Mouse (Mus musculus) C2C12 (cell line): ENCODE measurements around the gene Tomm40l. TPM values are rescaled to one million over a fixed set of nuclear protein-coding genes. Genes with fewer than 3 reads are reported as not detected.
A peak's percentile ranks its signal among the peaks of the same experiment; 100 is the strongest.

Experiments
- H3K27me3 ChIP-seq: one replicate; pipeline ENCODE4 v1.6.1; 2011; ENCODE audit not compliant: control insufficient read depth, insufficient read depth, insufficient read length
- H3K36me3 ChIP-seq: one replicate; pipeline ENCODE4 v1.6.1; 2011; ENCODE audit not compliant: control insufficient read depth, insufficient read depth
- H3K4me3 ChIP-seq: one replicate; pipeline ENCODE4 v1.5.1; 2011; ENCODE audit warnings: mild to moderate bottlenecking, control low read depth; ENCODE audit not compliant: poor library complexity, insufficient read depth, severe bottlenecking
- H3K79me2 ChIP-seq: one replicate; pipeline ENCODE4 v1.6.1; 2011; ENCODE audit not compliant: control insufficient read depth, insufficient read depth
- H3K79me3 ChIP-seq: one replicate; pipeline ENCODE4 v1.6.1; 2011; ENCODE audit warnings: low read depth, control low read depth
- H3ac ChIP-seq: one replicate; pipeline ENCODE3; 2011; ENCODE audit warnings: low read depth; ENCODE audit not compliant: control insufficient read depth, insufficient read length
- CEBPB ChIP-seq: IDR thresholded peaks from one replicate; pipeline ENCODE4 v1.6.1; 2011; ENCODE audit warnings: low read depth, mild to moderate bottlenecking, control low read depth, moderate library complexity
- CTCF ChIP-seq: IDR thresholded peaks from one replicate; pipeline ENCODE4 v1.5.1; 2011; ENCODE audit not compliant: control insufficient read depth, insufficient read depth, insufficient read length
- FOSL1 ChIP-seq: IDR thresholded peaks from one replicate; pipeline ENCODE4 v1.8.0; 2011; ENCODE audit warnings: mild to moderate bottlenecking, low read length; ENCODE audit not compliant: poor library complexity, insufficient read depth, severe bottlenecking
- MAX ChIP-seq: IDR thresholded peaks from one replicate; pipeline ENCODE4 v1.6.1; 2011; ENCODE audit warnings: mild to moderate bottlenecking, control low read depth
- MYOD1 ChIP-seq: IDR thresholded peaks from one replicate; pipeline ENCODE4 v1.6.1; 2011; ENCODE audit warnings: low read depth; ENCODE audit not compliant: control insufficient read depth, insufficient read length
- MYOG ChIP-seq: IDR thresholded peaks from one replicate; pipeline ENCODE4 v1.6.1; 2011; ENCODE audit not compliant: control insufficient read depth, insufficient read length; ENCODE audit errors: extremely low read depth
- USF1 ChIP-seq: IDR thresholded peaks from one replicate; pipeline ENCODE4 v1.6.1; 2011; ENCODE audit warnings: low read depth, mild to moderate bottlenecking, control low read depth, moderate library complexity
- polyA plus RNA-seq: library from polyadenylated mRNA; unstranded; fragments of >200 nt; fragmentation: generic; extraction: Trizol; gene quantifications from one replicate; pipeline ENCODE4 v1.2.1, GENCODE M21; 2012; ENCODE audit warnings: missing spikeins

The Tomm40l gene
- polyA plus RNA-seq, 1 experiment, result 58.7 TPM

DNA sequence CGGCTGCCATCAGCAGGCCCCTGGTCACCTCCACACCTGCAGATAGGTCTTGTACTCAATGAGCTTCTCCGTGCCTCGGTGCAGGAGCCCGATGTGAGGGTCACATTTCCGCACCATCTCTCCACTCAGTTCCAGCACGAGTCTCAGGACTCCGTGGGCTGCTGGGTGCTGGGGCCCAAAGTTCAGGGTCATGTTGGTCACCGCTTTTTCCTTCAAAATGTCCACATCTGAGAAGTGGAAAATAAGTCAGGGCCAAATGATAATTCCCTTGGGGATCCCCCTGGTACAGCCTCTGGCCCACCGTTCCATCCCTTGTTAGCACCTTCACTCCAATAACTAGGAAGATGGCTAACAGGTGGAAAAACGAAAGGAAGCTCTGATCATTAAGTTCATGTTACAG, 18.6 kb upstream of the Tomm40l start:
- no peak overlapping the region for H3K4me3 ChIP-seq
- no peaks in the 10 kb centered on the region for H3K27me3 ChIP-seq
- TF ChIP-seq FOSL1 (no peak), MYOD1 (no peak), MAX (no peak), USF1 (no peak), CEBPB (no peak), CTCF (no peak), MYOG (no peak)
- H3K79me2 ChIP-seq, result peaks cover 26% of the 10 kb centered on the region
- H3K36me3 ChIP-seq, result peaks cover 37% of the 10 kb centered on the region
- peaks cover 11% of the 10 kb centered on the region for H3K79me3 ChIP-seq
- no peak overlapping the region for H3ac ChIP-seq

GRCm38 (mm10) chr1:171239992-171240744, 17.9 kb upstream of the Tomm40l start:
- TF ChIP-seq CEBPB (no peak), MYOD1 (no peak), MAX (no peak), CTCF (no peak), USF1 (no peak), MYOG (no peak), FOSL1 (no peak)
- H3K27me3 ChIP-seq, result no peaks in the 10 kb centered on the region
- peaks cover 5% of the 10 kb centered on the region for H3K79me3 ChIP-seq
- no peak overlapping the region for H3ac ChIP-seq
- H3K36me3 ChIP-seq, result peaks cover 44% of the 10 kb centered on the region
- H3K4me3 ChIP-seq, result no peak overlapping the region
- peaks cover 18% of the 10 kb centered on the region for H3K79me2 ChIP-seq

GRCm38 (mm10) chr1:171238463-171238862, 16.1 kb upstream of the Tomm40l start:
- TF ChIP-seq CTCF, result peak; percentile 74
- TF ChIP-seq FOSL1, result no peak
- no peak for TF ChIP-seq USF1
- Histone ChIP-seq H3K79me2 (peaks cover 6% of the 10 kb centered on the region), H3K27me3 (no peaks in the 10 kb centered on the region), H3K4me3 (no peak overlapping the region), H3ac (no peak overlapping the region), H3K36me3 (peaks cover 53% of the 10 kb centered on the region), H3K79me3 (peaks cover under 1% of the 10 kb centered on the region)

DNA sequence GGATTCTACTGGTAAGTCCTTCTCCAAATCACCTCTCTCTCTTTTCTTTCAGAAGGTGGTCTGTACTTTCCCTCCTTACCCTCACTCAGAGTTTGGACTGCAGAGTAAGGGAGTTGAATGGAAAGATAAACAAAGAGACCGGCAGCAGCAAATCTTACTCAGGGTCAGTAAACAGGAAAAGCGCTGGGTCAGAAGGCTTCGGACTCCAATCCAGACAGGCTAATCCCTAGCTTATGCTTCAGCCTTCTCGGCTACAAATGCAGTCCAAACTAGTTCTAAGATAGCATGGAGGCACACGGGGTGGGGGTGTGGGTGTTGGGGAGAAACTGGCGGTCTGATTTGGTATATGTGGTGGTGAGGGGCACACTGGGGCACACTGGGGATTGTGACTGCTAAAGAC, 15.1 kb upstream of the Tomm40l start:
- Histone ChIP-seq H3K27me3 (no peaks in the 10 kb centered on the region), H3K79me3 (no peaks in the 10 kb centered on the region), H3K4me3 (no peak overlapping the region), H3ac (no peak overlapping the region), H3K36me3 (peaks cover 49% of the 10 kb centered on the region), H3K79me2 (no peaks in the 10 kb centered on the region)
- TF ChIP-seq MYOD1, result no peak
- no peak for TF ChIP-seq CTCF
- TF ChIP-seq CEBPB, result no peak
- TF ChIP-seq MYOG, result no peak
- no peak for TF ChIP-seq MAX
- TF ChIP-seq FOSL1, result no peak
- TF ChIP-seq USF1, result no peak

DNA sequence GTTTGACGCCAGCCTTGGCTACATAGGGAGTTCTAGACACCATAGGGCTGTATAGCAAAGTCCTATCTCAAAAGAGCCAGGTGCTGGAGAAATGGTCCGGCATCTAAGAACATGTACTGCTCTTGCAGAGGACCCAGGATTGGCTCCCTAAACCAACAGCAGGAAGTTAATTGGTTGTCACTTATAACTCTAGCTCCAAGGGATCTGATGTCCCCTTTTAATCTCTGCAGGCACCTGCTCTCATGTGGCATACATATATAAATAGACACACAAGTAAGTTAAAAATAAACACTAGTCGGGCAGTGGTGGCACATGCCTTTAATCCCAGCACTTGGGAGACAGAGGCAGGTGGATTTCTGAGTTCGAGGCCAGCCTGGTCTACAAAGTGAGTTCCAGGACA, 13.5 kb upstream of the Tomm40l start:
- no peak overlapping the region for H3ac ChIP-seq
- no peak overlapping the region for H3K4me3 ChIP-seq
- TF ChIP-seq MAX, result no peak
- no peak for TF ChIP-seq CEBPB
- no peak for TF ChIP-seq CTCF
- TF ChIP-seq MYOD1, result no peak
- no peak for TF ChIP-seq FOSL1
- TF ChIP-seq MYOG, result no peak
- no peak for TF ChIP-seq USF1
- H3K79me2 ChIP-seq, result no peaks in the 10 kb centered on the region
- H3K79me3 ChIP-seq, result no peaks in the 10 kb centered on the region
- H3K27me3 ChIP-seq, result no peaks in the 10 kb centered on the region
- peaks cover 49% of the 10 kb centered on the region for H3K36me3 ChIP-seq

DNA sequence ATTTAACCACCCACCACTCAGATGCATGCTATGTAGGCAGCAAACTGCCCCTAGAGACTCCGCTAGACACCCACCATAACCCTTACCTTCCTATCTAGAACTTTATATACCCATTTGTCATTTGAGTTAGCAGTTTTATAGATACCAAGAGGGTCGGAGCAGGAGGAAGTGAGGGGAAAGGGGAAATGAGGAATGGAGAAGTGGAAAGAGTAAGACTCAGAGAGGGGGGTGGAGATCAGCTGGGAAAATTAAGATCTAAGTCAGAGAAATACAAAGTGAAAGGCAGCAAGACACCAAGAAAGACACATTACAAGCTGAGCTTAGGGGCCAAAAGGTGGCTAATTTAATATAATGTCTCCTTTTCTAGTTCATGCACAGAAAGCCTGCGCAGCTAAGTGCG, 12.2 kb upstream of the Tomm40l start:
- H3K27me3 ChIP-seq, result no peaks in the 10 kb centered on the region
- H3K4me3 ChIP-seq, result no peak overlapping the region
- peaks cover 49% of the 10 kb centered on the region for H3K36me3 ChIP-seq
- H3ac ChIP-seq, result no peak overlapping the region
- H3K79me2 ChIP-seq, result no peaks in the 10 kb centered on the region
- TF ChIP-seq USF1 (no peak), MAX (no peak), CTCF (no peak), MYOD1 (no peak), FOSL1 (no peak), MYOG (no peak), CEBPB (no peak)
- no peaks in the 10 kb centered on the region for H3K79me3 ChIP-seq
